Mouse (Mus musculus): ENCODE measurements around the gene Mfsd14a.
"Not testable (repeated sequence)": the region's sequence is repeated elsewhere in the genome, so short reads cannot be mapped to it uniquely, and the experiment has no call there.

The Mfsd14a gene

GRCm38 (mm10) chr3:116662463-116662863 is at the start of gene Mfsd14a:
TSS of gene Mfsd14a (minus strand) at chr3:116662677.
- peak; percentile 100 for DNase-seq

- DNase-seq = peak; percentile 84
Measured at GRCm38 (mm10) chr3:116711624-116712435, 49.4 kb upstream of the Mfsd14a start.

GRCm38 (mm10) chr3:116710941-116711340 is 48.5 kb upstream of the Mfsd14a start:
- no peak for DNase-seq

GRCm38 (mm10) chr3:116705637-116706204 is 43.2 kb upstream of the Mfsd14a start:
- DNase-seq = no peak

- no peak for DNase-seq
Measured at GRCm38 (mm10) chr3:116703835-116704234, 41.4 kb upstream of the Mfsd14a start.

- DNase-seq = no peak
Measured at GRCm38 (mm10) chr3:116702647-116703272, 40.3 kb upstream of the Mfsd14a start.

- no peak for DNase-seq
Measured at GRCm38 (mm10) chr3:116701601-116702000, 39.1 kb upstream of the Mfsd14a start.

- no peak for DNase-seq
Measured at GRCm38 (mm10) chr3:116698786-116699185, 36.3 kb upstream of the Mfsd14a start.

GRCm38 (mm10) chr3:116695666-116695985 is 33.1 kb upstream of the Mfsd14a start:
- DNase-seq = no peak

- no peak for DNase-seq
Measured at GRCm38 (mm10) chr3:116694955-116695665, 32.6 kb upstream of the Mfsd14a start.

GRCm38 (mm10) chr3:116694312-116694711 is 31.8 kb upstream of the Mfsd14a start:
- DNase-seq = no peak

GRCm38 (mm10) chr3:116681160-116681559 is 18.7 kb upstream of the Mfsd14a start, which contains the start of gene Gm43191:
TSS of gene Gm43191 (minus strand) at chr3:116681260.
- DNase-seq = no peak

GRCm38 (mm10) chr3:116664281-116664680 is 1.8 kb upstream of the Mfsd14a start:
- not testable (repeated sequence) for DNase-seq

GRCm38 (mm10) chr3:116661870-116662414 is 535 bp downstream of the Mfsd14a start:
- DNase-seq = no peak

GRCm38 (mm10) chr3:116661288-116661869 is 1.1 kb downstream of the Mfsd14a start:
- DNase-seq = no peak

GRCm38 (mm10) chr3:116659856-116660430 is 2.5 kb downstream of the Mfsd14a start:
- DNase-seq = no peak

GRCm38 (mm10) chr3:116658928-116659565 is 3.4 kb downstream of the Mfsd14a start:
- DNase-seq = no peak

- DNase-seq = no peak
Measured at GRCm38 (mm10) chr3:116656184-116656965, 6.1 kb downstream of the Mfsd14a start.

- not testable (repeated sequence) for DNase-seq
Measured at GRCm38 (mm10) chr3:116654051-116654450, 8.4 kb downstream of the Mfsd14a start.

- no peak for DNase-seq
Measured at GRCm38 (mm10) chr3:116653278-116653945, 9.1 kb downstream of the Mfsd14a start.

Measured in lung, postnatal 14 days (tissue).